Mouse (Mus musculus): Measurements from ENCODE around the gene Nedd1. TPM values are rescaled to one million over a fixed set of nuclear protein-coding genes. Genes with fewer than 3 reads are reported as not detected.

The Nedd1 gene
- polyA plus RNA-seq (2015; fragmentation: Nextera tagmentation; extraction: Ambion mirVana): 51.5 and 53.8 TPM in 2 replicates

DNA sequence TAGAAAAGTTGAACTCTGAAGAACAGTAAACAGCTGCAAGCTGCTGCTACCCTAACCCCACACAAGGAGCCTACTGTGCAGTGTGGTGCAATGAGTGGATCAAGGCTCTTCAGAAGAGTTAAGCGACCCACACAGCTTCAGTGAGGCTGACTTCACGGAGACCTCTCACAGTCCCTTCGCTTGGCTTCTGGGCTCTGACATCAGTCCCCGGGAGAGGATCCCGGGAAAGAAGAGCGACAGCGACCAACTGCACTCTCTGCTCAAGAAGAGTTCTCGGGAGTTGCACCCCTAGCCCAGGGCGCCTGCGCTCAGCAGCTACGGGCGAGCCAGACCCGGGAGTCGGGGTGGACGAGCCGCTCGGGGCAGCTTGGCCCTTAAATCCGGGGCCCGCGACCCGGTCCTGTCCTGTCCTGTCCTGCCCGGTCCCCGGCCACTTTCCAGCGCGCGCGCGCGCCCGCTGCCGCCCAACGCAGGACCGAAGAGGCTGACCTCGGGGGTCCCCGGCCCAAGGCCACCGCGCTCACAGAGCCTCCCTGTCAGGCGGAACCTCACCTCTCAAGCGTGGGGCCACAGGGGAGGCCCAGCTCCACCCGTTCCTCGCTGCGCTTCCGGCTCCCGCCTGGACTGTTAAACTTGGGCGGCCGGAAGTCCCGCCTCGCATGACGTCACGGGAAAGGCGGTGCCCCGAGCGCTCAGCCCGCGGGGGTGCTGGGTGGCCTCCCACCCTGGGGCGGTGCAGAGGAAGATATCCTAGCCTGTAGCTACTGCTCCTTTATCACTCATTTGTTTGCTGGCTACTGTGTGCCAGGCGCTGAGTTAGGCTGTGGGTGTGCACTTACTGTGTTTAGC, at the start of gene Nedd1:
Gene Nedd1, minus strand, starts transcription at position 650 of the 849 bp plus-strand sequence.
- Histone ChIP-seq H3K27ac (peak within 1 kb of the TSS; percentile 97), H3K9me3 (replicated peaks) (no peaks in the 10 kb centered on the region), H3K4me2 (peak within 1 kb of the TSS; percentile 72), H3K27me3 (no peaks in the 10 kb centered on the region), H3K4me1 (peaks cover 11% of the 10 kb centered on the region; the same call in 1 of the 2 replicates), H3K9ac (peak within 1 kb of the TSS; percentile 92), H3K4me3 (replicated peaks) (peak within 1 kb of the TSS; percentile 92), H3K36me3 (peaks cover 20% of the 10 kb centered on the region)
- ATAC-seq (replicated peaks; ENCODE audit: low FRiP score): peak; percentile 99
- WGBS: under 1% methylated on average over 55 of the region's 57 CpGs

DNA sequence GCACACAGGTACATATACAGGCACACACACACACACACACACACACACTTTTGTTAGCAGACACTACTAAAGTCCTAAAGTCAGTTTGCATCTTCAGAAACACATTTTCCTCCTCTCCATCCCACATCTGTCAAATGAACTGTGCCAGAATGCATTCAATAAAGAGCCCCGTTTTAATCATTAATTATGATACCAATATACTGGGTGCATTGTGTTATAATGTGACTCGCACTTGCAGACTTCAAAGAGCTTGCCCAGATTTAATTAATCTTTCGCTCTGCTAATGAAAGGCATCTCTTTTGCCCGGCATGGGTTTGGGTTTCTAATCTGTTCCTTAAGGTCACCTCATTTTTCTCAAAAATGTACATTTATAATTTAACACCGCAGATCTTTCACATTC, 32.1 kb upstream of the Nedd1 start:
- 92% methylated on average over 5 of the region's 5 CpGs for WGBS

DNA sequence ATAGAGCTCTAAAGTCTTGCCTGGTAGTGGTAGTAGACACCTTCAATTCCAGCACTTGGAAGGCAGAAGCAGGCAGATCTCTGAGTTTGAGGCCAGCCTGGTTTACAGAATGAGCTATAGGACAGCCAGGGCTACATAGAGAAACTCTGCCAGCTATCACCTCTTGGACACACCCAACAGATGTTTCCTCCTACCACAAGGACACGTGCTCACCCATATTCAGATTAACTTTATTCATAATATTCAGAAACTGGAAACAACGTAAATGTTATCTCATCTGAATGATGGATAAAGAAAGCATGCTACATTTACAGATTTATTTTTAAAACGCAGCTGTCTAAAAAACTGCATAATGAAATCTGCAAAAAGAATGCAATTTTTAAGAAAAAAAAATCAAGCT, 8.1 kb upstream of the Nedd1 start:
- no peak overlapping the region for H3K27ac ChIP-seq
- H3K4me3 ChIP-seq (replicated peaks): no peak overlapping the region
- no peak overlapping the region for H3K4me2 ChIP-seq
- ATAC-seq (replicated peaks; ENCODE audit: low FRiP score): no peak
- H3K4me1 ChIP-seq: no peaks in the 10 kb centered on the region
- H3K9ac ChIP-seq: no peak overlapping the region
- no peaks in the 10 kb centered on the region for H3K36me3 ChIP-seq
- no peaks in the 10 kb centered on the region for H3K27me3 ChIP-seq
- no peaks in the 10 kb centered on the region for H3K9me3 ChIP-seq (replicated peaks)
- WGBS: 88% methylated on average over 3 of the region's 3 CpGs

More for the DNA sequence above, 32.1 kb upstream of the Nedd1 start:
- H3K4me2 ChIP-seq: no peak overlapping the region
- no peaks in the 10 kb centered on the region for H3K9me3 ChIP-seq (replicated peaks)
- H3K9ac ChIP-seq: no peak overlapping the region
- H3K27me3 ChIP-seq: no peaks in the 10 kb centered on the region
- no peak overlapping the region for H3K27ac ChIP-seq
- no peaks in the 10 kb centered on the region for H3K36me3 ChIP-seq
- H3K4me3 ChIP-seq (replicated peaks): no peak overlapping the region
- no peaks in the 10 kb centered on the region for H3K4me1 ChIP-seq
- ATAC-seq (replicated peaks; ENCODE audit: low FRiP score): no peak

DNA sequence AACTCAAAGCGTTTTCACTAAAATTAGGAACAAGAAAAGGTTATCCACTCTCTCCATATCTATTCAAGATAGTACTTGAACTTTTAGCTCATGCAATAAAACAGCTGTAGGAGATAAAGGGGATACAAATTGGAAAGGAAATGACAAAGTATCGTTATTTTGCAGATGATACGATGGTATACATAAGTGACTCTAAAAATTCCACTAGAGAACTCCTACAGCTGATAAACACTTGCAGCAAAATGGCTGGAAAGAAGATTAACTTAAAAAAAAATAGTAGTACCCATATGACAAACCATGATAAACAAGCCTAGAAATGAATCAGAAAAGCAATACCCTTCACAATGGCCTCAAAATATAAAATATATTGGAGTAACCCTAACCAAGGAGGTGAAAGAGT, 6.5 kb upstream of the Nedd1 start:
- no peak for ATAC-seq (replicated peaks; ENCODE audit: low FRiP score)
- Histone ChIP-seq H3K4me2 (no peak overlapping the region), H3K4me1 (no peaks in the 10 kb centered on the region), H3K27ac (no peak overlapping the region), H3K9ac (no peak overlapping the region), H3K36me3 (no peaks in the 10 kb centered on the region), H3K27me3 (no peaks in the 10 kb centered on the region), H3K9me3 (replicated peaks) (no peaks in the 10 kb centered on the region), H3K4me3 (replicated peaks) (no peak overlapping the region)
- 87% methylated on average over 3 of the region's 3 CpGs for WGBS

DNA sequence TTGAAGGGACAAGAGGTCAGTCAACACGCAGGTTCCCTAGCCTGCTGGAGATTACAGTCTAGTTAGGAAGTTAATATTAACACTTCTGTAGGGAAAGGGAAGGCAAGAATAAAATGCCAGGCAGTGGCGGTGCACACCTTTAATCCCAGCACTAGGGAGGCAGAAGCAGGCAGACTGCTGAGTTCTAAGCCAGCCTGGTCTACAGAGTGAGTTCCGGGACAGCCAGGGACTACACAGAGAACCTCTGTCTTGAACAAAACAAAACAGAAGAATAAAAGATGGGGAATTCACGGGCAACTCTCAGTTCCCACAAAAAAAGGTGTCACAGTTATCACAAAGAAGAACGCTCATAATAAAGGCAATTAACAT, 384 bp upstream of the Nedd1 start:
- peaks cover 11% of the 10 kb centered on the region; the same call in 1 of the 2 replicates for H3K4me1 ChIP-seq
- H3K9me3 ChIP-seq (replicated peaks): no peaks in the 10 kb centered on the region
- no peak for ATAC-seq (replicated peaks; ENCODE audit: low FRiP score)
- peak overlapping the region; percentile 92 for H3K9ac ChIP-seq
- H3K27ac ChIP-seq: peak overlapping the region; percentile 97
- peaks cover 13% of the 10 kb centered on the region for H3K36me3 ChIP-seq
- 38% methylated on average over 5 of the region's 5 CpGs for WGBS
- peak overlapping the region; percentile 72 for H3K4me2 ChIP-seq
- H3K4me3 ChIP-seq (replicated peaks): peak overlapping the region; percentile 92
- H3K27me3 ChIP-seq: no peaks in the 10 kb centered on the region

DNA sequence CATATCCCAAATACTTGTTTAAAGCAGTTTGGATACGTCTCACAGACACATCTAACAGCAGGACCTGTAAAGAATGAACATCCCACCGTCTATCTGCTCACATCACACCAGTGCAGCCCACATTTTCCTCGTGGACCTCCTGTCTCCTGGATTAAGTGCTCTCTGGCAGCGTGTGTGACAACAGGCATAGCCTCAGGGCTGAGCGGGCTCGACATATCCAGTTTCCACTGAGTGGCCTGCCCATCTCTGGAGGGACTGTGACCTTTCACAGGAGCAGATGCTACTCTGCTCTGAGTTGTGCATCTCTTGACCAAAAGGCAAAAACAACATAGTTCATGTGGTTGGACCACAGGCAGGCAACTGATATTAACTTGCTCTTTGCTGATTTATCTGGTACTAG, 23.2 kb downstream of the Nedd1 start:
- Histone ChIP-seq H3K27me3 (no peaks in the 10 kb centered on the region), H3K27ac (no peak overlapping the region), H3K4me3 (replicated peaks) (no peak overlapping the region), H3K9ac (no peak overlapping the region), H3K4me2 (no peak overlapping the region), H3K9me3 (replicated peaks) (no peaks in the 10 kb centered on the region), H3K4me1 (no peaks in the 10 kb centered on the region), H3K36me3 (peaks cover 56% of the 10 kb centered on the region)
- no peak for ATAC-seq (replicated peaks; ENCODE audit: low FRiP score)
- WGBS: 50% methylated on average over 6 of the region's 6 CpGs

DNA sequence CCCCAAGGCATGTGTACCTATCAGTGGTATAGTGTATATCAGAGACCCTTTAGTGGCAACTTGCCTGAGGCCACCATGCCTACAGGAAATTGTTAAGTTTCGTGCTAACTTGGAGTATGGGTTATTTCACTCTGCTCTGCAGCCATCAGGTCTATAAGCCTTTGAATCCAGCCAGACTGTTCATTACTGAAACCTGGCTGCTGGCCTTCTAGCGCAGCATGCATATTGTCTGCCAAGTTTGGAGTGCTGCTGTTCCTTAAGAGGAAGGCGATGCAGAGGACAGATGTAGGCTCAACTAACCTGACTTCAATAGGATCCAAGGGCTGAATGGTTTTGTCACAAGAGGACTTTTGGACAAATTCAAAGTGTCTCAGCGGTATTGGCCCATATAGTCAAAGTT, 47.2 kb downstream of the Nedd1 start:
- Histone ChIP-seq H3K9me3 (replicated peaks) (no peaks in the 10 kb centered on the region), H3K4me1 (no peaks in the 10 kb centered on the region), H3K27ac (no peak overlapping the region), H3K4me2 (no peak overlapping the region), H3K4me3 (replicated peaks) (no peak overlapping the region), H3K27me3 (no peaks in the 10 kb centered on the region), H3K9ac (no peak overlapping the region), H3K36me3 (no peaks in the 10 kb centered on the region)
- no peak for ATAC-seq (replicated peaks; ENCODE audit: low FRiP score)
- 91% methylated on average over 4 of the region's 4 CpGs for WGBS

DNA sequence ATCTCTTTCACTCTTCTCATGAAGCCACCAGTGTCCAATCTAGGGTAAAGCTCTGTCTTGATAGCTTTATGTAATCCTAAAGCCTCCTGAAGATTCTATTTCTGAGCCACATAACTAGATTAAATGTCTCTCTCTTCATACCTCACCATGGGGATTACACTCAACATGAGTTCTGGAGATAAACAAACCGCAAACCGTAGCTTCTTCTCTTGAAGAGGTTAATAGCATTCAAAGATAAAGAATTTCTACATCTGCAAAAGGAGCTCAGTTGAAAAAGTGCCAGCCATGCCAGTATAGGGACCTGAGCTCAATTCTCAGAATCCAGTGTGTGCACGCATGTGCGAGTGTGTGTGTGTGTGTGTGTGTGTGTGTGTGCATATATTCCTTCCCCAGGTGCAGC, 50.3 kb downstream of the Nedd1 start:
- no peak overlapping the region for H3K9ac ChIP-seq
- ATAC-seq (replicated peaks; ENCODE audit: low FRiP score): no peak
- no peak overlapping the region for H3K4me2 ChIP-seq
- 95% methylated on average over 4 of the region's 4 CpGs for WGBS
- no peaks in the 10 kb centered on the region for H3K4me1 ChIP-seq
- no peaks in the 10 kb centered on the region for H3K27me3 ChIP-seq
- no peak overlapping the region for H3K4me3 ChIP-seq (replicated peaks)
- no peak overlapping the region for H3K27ac ChIP-seq
- H3K36me3 ChIP-seq: no peaks in the 10 kb centered on the region
- no peaks in the 10 kb centered on the region for H3K9me3 ChIP-seq (replicated peaks)

DNA sequence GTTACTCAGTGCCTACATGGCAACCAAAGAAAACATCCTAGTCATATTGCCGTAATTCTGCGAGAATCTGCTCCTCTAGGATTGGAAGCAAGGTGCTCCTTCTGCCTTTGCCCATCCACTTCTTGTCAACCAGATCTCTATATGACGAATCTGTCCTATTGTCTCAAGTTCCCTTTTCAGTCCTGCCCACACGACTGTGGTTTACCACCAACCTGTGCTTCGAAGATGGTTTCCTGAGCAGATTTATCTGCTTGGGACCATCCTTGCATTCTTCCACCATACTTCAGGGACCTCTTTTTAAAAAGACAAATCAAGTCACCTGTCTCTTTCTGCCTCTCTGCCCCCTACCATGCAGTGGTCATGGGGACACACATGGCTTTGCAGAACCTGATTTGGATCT, 56.9 kb downstream of the Nedd1 start:
- Histone ChIP-seq H3K27ac (no peak overlapping the region), H3K9ac (no peak overlapping the region), H3K4me2 (no peak overlapping the region), H3K36me3 (no peaks in the 10 kb centered on the region), H3K27me3 (no peaks in the 10 kb centered on the region), H3K9me3 (replicated peaks) (no peaks in the 10 kb centered on the region), H3K4me3 (replicated peaks) (no peak overlapping the region), H3K4me1 (no peaks in the 10 kb centered on the region)
- WGBS: 87% methylated on average over 5 of the region's 5 CpGs
- ATAC-seq (replicated peaks; ENCODE audit: low FRiP score): no peak

DNA sequence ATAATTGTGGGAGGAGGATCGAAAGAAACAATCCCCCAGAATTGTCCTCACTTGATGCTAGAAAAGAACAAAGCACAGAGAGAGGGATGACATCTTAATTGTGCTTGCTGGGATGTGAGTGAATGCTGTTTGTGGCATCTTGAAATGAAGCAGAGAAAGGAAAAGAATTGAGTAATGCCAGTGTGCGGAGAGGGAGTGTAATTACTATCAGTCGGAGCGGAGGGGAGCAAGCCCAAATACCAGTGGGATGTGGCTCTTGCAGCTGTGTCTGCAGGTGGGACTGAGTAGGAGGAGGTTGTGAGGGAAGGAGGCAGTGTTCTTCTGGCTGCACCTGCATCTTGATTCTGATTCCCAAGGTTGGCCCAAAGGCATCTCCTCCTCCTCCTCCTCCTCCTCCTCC, 69.0 kb downstream of the Nedd1 start:
- no peak for ATAC-seq (replicated peaks; ENCODE audit: low FRiP score)
- WGBS: 77% methylated on average over 4 of the region's 4 CpGs
- no peaks in the 10 kb centered on the region for H3K4me1 ChIP-seq
- H3K27ac ChIP-seq: no peak overlapping the region
- H3K9ac ChIP-seq: no peak overlapping the region
- H3K9me3 ChIP-seq (replicated peaks): no peaks in the 10 kb centered on the region
- H3K27me3 ChIP-seq: no peaks in the 10 kb centered on the region
- no peak overlapping the region for H3K4me2 ChIP-seq
- no peak overlapping the region for H3K4me3 ChIP-seq (replicated peaks)
- no peaks in the 10 kb centered on the region for H3K36me3 ChIP-seq

DNA sequence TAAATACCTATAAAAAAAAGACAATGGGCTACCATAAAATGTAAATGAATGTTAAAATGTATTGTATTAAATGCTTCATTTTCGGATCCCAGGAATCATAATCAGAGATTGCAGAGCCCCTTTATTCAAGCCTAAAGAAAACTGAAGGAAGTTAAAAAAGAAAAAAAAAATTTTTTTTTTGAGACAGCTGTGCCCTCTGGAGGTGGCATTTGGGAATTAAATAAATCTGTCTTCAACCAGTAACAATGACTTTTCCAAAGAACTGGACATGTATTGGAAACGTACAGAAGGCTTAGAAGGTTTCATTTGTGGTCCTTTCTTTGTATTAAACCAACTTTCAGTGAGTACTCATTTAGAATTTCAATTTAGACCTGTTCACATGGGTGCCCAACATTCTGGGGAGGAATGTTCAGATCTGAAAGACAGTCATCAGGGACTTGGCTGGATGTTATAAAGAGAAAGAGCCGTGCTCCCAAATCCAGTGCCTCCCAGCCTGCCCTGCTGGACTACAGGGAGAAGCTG, 69.8 kb downstream of the Nedd1 start:
- Histone ChIP-seq H3K27ac (no peak overlapping the region), H3K9ac (no peak overlapping the region), H3K4me3 (replicated peaks) (no peak overlapping the region), H3K27me3 (no peaks in the 10 kb centered on the region), H3K36me3 (no peaks in the 10 kb centered on the region), H3K9me3 (replicated peaks) (no peaks in the 10 kb centered on the region), H3K4me2 (no peak overlapping the region), H3K4me1 (no peaks in the 10 kb centered on the region)
- WGBS: 39% methylated on average over 3 of the region's 3 CpGs
- ATAC-seq (replicated peaks; ENCODE audit: low FRiP score): no peak

DNA sequence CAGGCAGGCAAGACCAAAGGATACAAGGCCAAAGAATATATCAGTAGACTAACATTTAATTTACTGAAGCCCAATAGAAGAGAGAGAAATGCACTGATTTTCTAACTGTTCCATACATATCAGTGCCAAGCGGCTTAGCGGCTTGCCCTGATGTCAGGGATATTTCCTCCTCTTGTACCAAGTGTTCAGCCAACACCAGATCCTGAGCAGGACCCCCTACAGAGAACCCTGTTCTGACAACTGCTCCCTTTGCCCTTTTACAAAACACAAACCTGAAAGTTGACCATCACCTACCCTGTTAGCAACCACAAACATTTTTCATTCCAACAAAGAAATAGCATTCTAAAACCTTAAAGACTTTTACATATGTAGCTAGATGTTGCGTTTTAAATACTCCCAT, 71.0 kb downstream of the Nedd1 start:
- WGBS: 90% methylated on average over 3 of the region's 3 CpGs
- H3K27me3 ChIP-seq: no peaks in the 10 kb centered on the region
- H3K4me1 ChIP-seq: no peaks in the 10 kb centered on the region
- H3K9ac ChIP-seq: no peak overlapping the region
- no peak overlapping the region for H3K27ac ChIP-seq
- H3K4me2 ChIP-seq: no peak overlapping the region
- ATAC-seq (replicated peaks; ENCODE audit: low FRiP score): no peak
- no peaks in the 10 kb centered on the region for H3K9me3 ChIP-seq (replicated peaks)
- H3K4me3 ChIP-seq (replicated peaks): no peak overlapping the region
- no peaks in the 10 kb centered on the region for H3K36me3 ChIP-seq

All from kidney, embryonic 15.5 days (tissue).